Mouse (Mus musculus) embryo, embryonic 11 days (tissue): ENCODE measurements at regions not wholly inside any gene's neighbourhood (a gene's known extent, or its start where the extent isn't known, plus 50 kb on each side); places are given as distances from the start of the nearest gene placed in this dataset.
A peak's percentile ranks its signal among the peaks of the same experiment; 100 is the strongest.

Source experiments
- DNase-seq: peaks from one replicate; pipeline ENCODE4 v3.0.0-alpha.2; 2015

DNA sequence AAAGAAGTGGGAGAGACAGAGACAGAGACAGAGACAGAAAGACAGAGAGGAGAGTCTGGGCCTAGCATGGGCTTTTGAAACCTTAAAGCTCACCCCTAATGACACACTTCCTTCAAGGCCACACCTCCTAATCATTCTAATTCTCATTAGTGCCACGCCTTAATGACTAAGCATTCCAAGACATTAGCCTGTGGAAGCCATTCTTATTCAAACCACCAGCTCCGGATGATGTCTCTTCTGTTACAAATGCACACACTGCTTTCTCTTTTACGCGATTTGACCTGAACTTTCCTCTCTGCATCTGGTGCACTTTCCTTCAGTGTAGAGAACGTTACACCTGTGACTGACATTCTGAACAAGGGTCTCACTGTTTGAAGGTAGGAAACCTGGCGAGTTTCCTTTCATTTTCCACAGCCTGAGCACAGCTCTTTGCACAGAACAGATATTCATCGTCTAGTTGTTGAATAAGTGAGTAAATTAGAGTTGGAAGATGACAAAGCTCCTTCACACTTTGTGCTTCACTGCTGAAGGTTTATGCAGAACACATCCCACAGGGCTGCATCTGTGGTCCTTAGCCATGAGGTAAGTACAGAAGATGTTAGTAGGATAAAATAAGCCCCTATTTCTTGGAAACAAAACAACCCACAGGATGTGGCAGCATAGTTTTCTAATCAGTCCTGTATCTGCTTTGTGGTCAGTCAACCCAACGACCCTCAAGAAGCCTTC, 116.8 kb downstream of the Faxc start:
- DNase-seq: no peak

GRCm38 (mm10) chr4:22066785-22067433, 135.8 kb downstream of the Faxc start:
- no peak for DNase-seq

DNA sequence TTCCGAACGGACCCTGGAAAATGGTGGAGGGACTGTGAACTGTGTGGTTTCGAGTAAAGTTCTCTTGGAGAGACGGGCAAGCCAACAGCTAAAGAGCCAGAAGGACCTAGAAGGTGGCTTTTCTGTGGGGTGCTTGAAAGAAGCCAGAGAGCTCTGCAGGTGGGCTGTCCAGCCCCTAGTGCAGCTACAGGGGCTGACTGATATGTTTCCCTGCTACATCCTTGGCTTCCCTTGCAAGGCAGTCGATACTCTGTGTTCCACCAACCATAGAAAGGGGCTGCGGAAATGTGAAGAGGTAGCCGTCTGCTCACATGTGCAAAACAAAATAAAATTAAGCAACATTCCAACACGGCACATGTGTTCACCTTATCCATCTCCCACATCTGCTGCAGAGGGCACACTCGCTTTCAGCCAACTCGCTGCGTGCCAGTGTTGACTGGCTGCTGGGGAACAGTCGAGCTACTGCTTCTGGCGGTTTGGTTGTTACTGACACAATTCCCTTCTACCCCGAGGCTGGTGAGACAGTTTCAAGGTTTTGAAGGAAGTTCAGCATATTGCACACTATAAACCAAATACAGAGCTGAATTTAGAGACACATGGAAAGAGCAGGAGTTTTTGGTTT, 136.7 kb downstream of the Faxc start:
- no peak for DNase-seq

DNA sequence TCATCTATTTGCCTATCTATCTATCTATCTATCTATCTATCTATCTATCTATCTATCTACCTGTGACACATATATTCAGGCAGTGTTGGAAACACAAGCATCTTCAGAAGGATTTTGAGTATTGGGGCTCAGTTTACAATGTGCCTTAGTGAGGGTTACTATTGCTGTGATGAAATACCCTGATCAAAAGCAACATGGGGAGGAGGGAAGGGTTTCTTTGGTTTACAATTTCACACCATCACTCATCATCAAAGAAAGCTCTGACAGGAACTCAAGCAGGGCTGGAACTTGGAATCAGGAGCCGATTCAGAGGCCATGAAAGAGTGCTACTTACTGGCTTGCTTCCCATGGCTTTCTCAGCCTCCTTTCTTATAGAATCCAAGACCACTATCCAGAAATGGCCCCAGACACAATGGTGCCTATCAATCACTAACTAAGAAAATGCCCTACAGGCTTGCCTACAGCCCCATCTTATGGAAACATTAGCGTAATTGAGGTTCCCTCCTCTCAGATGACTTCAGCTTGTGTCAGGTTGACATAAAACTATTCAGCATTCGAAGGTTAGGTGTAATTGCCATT, 157.2 kb downstream of the Faxc start:
- DNase-seq: no peak

GRCm38 (mm10) chr4:22089637-22090041, 158.5 kb downstream of the Faxc start:
- DNase-seq: no peak

GRCm38 (mm10) chr4:22090536-22090935, 159.4 kb downstream of the Faxc start:
- DNase-seq: no peak

- no peak for DNase-seq
Measured at GRCm38 (mm10) chr4:22092551-22092950, 161.4 kb downstream of the Faxc start.

DNA sequence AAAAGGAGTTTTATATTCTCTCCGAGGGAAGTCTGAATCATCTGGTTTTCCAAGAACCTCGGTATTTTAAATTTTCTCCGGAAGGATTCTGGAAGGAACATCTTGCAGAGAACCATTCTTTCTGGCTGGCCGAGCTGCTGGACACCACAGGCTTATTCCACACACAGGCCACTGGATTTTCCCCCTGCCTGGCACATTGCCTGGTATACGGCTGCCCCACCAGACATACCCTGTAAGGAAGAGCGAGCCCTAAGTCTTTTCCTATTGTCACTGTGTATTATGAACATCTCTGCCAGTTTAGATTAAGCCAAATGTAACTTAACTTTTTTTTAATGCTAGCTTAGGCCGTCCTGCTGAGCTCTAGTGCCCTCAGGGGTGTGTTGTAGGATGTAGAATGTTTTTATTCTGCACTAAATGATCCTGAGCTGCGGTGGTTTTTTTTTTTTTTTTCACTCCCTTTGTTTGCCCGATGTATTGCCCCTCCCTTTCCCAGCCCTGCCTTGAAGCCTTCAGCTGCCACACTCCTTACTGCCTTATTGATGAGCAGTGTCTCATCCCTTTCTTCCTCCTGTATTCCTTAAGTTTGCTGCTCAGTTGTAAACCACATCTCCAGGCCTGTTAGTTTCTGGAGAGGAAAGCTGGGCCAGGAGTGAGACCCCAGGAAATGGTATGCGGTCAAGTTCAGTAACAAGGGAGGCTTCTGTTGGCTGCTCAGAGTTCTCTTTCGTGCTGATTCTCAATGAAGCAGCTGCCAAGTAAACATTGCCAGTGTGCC, 164.3 kb downstream of the Faxc start:
- peak; percentile 31 for DNase-seq

GRCm38 (mm10) chr4:22098605-22099004, 167.5 kb downstream of the Faxc start:
- DNase-seq: no peak

- no peak for DNase-seq
Measured at GRCm38 (mm10) chr4:22102478-22102877, 171.3 kb downstream of the Faxc start.

GRCm38 (mm10) chr4:22103001-22103587, 172.0 kb downstream of the Faxc start:
- no peak for DNase-seq

DNA sequence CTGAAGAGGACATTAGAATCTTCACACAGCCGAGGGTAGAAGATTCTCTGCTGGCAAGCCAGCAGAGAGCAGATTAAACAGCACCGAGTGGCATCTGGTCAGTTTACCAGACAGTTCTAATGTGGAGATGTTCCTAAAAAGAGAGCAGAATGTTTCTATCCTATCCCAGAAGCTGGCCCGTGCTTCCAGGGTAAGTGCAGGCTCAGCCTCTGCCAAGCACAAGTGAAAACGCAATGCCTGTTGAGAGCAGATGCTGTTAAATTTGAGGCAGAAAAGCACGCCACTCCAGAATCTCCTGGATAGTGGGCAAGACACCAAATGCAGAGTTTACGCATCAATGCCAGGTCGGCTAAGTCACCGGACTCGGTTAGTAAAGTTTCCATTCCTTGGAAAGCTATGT, 175.8 kb downstream of the Faxc start:
- DNase-seq: no peak

DNA sequence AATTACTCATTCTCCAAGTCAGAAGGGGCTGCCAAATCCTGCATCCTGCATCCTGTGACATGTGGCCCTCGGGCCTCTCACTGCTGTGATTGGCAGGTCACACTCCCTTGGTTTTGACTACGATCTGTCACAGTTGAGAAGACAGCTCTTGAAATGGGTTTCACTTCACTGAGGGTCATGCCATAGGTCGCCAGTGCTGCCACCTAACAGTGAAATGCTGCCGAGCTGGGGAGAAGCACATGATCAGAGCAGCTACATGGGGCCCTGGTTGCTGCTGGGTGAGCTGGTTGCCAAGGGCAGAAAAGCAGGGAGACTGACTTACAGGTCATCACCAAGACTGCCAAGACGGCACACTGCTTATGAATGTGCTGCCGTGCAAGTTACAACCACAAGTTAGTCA, 178.3 kb downstream of the Faxc start:
- no peak for DNase-seq

DNA sequence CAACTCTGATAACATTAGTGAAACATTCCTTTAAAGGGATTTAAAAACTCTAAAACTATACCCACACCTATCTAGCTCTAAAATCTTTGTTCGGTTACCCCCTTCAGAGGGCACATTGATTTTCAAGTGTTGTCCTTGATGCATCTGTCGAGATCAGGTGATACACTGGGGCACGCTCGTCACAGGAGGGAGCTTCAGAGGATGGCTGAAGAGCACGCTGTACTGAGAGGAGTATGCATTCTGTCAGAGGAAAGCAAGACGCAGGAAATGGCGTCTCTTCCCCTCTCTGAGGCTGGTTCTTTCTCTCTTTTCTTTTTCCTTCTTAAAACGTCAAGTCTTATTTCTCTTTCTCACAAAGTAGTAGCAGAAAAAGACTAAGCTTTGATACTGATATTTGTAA, 179.3 kb downstream of the Faxc start:
- no peak for DNase-seq

DNA sequence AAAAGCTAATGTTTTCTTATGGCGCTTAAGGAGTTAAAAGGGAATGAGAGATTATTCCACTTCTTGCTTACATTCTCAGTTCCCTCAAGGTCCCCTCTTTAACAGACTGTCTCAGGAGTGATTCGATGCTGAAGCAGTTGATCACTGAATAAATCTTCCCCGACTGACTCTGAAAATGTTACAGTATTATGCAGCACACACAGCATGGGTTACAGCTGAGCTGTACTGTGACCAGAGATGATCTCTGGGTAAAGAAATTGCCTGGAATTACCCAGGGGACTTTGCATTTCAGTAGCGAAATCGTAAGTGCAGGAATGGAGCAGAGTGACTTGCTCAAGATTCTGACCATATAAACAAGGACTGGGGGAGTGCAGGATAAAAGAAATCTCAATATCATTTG, 181.1 kb downstream of the Faxc start:
- DNase-seq: no peak

GRCm38 (mm10) chr4:22114451-22114850, 183.3 kb downstream of the Faxc start:
- no peak for DNase-seq

DNA sequence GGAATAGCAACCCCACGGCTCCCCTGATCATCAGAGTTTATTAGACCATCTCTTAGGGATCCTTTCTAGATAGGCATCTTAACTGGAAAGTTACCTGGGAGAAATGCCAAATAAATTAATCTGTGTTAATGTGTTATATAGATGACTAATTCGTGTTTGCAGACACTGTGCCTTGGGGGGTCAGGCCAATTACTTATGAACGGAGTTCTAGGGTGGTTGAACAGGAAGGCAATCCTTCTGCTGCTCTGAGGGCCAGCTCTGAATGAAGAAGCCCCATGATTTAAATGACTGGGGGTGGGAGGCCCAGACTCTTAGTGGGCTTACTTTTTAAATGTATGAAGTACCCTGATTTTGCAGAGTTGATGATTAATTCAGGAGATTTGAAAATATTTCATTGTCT, 188.7 kb downstream of the Faxc start:
- DNase-seq: no peak

- no peak for DNase-seq
Measured at GRCm38 (mm10) chr4:22120953-22121352, 189.8 kb downstream of the Faxc start.

GRCm38 (mm10) chr4:22121397-22121796, 190.3 kb downstream of the Faxc start:
- no peak for DNase-seq

GRCm38 (mm10) chr4:22124836-22125235, 193.7 kb downstream of the Faxc start:
- DNase-seq: no peak

DNA sequence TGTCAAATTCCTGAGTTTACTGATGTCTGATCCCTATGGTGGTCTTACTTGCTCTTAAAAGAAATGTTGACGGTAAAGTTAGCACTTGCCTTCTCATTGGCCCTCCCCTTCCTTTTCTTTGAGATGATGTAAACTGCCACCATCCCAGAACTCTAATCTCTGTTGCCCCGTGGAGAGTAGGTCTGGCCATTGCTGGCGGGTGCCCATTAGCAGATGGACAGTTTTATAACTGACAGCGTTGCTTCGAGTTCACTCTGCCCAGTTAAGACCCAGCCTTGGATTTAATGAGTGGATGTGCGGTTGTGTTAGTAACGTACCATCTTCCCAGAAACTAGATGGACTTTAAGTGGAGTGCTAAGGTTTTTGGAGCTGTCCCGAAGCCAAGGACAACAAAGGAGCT, 199.4 kb downstream of the Faxc start:
- DNase-seq: no peak
